Mouse (Mus musculus) liver, embryonic 14.5 days (tissue): Measurements from ENCODE around the gene Dut.

ENCODE experiments used
- CTCF ChIP-seq: IDR thresholded peaks from 2 replicates; pipeline ENCODE4 v1.5.1; 2016; ENCODE audit warnings: antibody characterized with exemption, low read depth, control low read depth
- EP300 ChIP-seq: IDR thresholded peaks from 2 replicates; pipeline ENCODE4 v1.6.1; 2016; ENCODE audit warnings: antibody characterized with exemption, low read depth

DNA sequence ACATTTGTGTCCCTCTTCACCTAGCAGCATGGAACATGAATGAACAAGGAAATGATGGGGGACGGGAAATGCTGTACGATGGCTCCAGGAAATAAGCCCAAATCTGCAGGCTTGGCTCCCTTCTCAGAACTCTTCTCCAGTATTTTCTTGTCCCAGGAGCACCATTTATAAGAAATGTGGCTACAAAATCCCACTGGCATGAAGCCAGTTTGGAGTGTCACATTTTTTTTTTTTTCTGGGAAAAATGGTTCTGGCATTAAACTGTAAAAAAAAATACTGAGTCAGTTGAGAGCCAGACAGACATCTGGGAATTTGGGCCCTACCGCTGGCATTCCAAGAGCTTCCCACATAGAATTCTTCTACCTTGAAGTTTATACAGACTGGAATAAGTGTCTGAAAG, 57.8 kb downstream of the Dut start:
- no peak for TF ChIP-seq EP300
- no peak for TF ChIP-seq CTCF
